Mouse (Mus musculus): ENCODE measurements at regions not wholly inside any gene's neighbourhood (a gene's known extent, or its start where the extent isn't known, plus 50 kb on each side); places are given as distances from the start of the nearest gene placed in this dataset.

DNA sequence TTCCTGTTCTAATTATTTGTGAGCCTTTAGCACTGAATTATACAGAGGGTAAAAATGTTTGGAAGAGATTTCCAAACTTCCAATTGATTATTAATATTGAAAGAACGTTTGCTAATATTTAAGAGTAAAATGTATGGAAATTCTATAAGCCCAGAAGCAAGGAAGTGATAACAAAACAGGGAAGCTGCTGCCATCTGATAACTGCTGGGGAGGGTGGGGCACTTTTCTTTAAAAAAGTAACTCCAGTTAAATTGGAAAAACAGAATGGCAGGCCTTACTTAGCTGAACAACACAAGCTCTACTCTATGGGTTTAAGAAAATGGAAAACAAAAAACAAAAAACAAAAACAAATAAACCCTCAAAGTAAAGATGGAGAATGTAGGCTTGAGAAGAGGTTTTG, 1327.7 kb downstream of the Hace1 start:
- no peak for DNase-seq (ENCODE audit: low spot score)

DNA sequence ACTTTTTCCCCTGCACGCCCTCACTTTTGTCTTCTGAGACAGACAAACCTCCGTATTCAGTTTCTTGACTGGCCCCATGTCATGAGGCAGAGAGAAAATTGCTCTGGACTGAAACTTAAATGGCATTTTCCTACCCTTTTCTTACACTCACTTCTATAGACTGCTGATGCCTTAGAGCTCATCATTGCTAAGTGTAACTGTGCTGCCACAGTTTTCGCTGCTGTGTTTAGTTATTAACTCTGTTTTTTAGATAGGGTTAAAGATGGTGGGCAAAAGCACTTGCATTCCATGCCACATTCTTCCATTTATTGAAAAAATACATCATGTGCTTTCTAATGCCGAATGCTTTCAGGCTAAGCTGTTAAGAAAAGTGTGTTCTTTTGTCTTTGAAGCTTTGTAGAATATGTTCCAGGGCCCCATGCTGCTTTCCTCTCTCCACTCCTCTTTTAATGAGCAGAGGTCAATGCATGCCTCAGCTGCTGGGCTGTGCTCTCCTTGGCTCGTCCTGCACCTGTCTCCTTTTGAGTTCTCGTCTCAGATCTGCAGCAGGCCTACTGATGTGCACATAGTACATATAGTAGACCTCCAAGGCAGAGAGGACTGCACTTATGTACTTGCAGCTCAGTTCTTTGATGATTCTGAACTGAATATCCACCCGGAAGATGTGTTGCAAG, 1345.0 kb downstream of the Hace1 start:
- peak; percentile 23 for DNase-seq (ENCODE audit: low spot score)

DNA sequence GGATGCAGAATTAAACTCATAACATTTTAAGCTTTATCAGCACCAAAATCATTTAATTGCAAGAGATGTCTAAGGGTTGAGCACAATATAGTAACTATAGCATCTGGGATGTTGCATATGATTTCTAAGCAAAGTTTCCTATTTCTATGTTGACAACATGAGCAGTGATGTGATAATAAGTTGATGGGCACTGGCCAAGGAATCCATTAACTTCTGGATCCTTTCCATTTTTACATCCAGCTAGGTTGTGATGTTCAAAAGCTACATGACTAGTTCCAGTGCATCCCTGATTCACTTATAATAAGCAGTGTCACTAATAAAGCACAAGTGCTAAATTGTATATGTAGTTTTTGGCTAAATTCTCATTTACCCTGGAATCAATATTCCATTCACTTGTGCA, 1356.7 kb downstream of the Hace1 start:
- DNase-seq (ENCODE audit: low spot score) = no peak

DNA sequence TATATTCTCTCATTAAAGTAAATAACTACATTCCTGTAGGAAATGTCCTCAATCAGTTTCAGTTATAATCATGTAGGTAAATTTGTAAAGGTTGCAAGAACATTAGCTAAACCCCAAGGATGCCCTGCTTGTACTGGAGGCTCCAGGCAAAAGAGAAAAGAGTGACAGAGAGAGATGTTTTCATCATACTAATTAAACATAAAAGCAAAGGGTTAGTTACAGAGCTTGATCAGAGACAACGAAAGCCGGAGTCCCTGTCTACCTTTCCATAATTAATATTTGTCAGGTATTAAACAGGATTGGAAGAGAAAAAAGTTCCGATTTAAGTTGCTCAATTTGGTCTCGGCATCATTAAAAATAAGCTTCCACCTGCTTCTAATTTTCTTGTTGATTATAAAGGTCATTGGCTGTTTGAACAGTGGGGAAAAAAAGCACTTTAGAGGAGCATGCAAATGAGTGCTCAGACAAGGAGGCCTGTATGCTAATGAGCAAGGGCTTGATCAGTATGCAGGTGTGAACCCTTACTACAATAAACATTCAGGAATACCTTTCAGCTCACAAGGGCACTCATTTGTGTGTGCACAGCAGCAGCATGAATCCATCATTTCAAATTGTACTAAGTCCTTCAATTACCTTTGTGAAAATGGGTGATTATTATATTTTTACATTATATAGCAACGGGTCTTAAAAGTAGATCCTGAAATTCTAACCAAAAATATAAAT, 1358.8 kb downstream of the Hace1 start:
- no peak for DNase-seq (ENCODE audit: low spot score)

DNA sequence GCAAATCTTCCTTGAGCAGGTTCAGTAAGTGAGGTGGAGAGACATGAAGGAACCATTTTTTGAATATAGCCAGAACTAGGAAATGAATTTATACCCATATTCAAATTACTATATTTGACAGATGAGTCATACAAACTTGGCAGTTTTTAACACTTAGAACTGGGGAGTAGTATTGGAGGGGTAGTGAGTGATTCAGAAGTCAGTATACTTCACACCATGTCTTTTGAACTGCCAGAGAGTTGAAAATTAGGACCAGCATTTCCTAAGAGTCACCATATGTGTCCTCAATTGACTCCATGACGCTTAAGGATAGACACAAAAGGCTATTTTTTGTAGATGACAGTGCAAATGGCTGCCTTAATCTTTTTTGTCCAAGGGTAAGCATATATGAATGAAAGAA, 1361.7 kb downstream of the Hace1 start:
- DNase-seq (ENCODE audit: low spot score) = peak; percentile 5

DNA sequence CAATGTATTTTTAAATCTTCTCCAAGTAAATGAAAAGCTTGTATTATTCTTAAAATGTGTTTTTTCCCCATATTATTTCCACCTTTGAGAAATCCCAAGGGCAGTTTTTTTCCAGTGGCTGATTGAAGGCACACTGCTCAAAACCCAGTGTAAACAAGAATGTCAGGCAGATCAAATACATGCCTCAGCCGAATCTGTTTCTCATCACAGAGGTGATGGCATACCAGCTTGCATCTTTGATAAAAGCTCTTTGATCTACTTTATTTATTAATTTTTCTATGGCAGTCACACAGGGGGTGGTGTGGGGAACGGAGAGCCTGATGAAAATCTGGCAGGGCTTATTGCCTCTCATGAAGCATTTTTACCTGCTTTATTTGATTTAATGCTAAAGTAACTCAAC, 1362.2 kb downstream of the Hace1 start:
- DNase-seq (ENCODE audit: low spot score) = peak; percentile 46

DNA sequence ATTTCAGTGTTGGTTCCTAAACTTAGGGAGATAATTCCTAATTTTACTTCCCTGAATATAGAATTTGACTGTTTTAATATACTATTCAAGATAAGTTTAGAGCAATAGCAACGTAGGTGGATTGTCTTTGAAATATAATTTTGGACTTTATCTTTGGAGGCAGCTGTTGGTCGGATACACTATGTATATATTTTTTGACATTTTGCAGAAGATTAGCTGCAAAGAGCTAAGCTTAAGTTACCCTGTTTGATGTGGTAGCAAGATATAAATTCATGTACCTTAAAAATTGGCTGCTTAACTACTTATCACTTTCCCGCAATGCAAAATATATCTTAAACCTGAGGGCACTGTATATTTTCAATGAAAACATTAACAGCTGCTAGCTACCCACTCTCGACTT, 1375.3 kb downstream of the Hace1 start:
- no peak for DNase-seq (ENCODE audit: low spot score)

DNA sequence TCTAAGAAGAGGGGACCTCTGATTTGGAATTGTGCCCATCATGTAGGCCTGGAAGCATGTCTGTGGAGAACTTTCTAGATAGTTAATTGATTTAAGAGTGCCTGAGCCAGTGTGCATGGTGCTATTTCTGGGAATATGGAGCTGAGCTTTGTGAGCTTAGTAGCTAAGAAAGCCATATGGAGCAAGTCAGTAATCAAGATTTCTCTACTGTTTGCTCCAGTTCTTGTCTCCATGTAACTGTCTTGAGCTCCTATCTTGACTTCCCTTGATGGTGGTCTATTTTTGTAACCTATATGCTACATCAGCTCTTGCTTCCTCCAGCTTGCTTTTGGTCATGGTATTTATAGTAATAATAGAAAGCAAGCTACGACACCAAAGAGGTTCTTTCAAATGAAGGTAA, 1377.1 kb downstream of the Hace1 start:
- no peak for DNase-seq (ENCODE audit: low spot score)

DNA sequence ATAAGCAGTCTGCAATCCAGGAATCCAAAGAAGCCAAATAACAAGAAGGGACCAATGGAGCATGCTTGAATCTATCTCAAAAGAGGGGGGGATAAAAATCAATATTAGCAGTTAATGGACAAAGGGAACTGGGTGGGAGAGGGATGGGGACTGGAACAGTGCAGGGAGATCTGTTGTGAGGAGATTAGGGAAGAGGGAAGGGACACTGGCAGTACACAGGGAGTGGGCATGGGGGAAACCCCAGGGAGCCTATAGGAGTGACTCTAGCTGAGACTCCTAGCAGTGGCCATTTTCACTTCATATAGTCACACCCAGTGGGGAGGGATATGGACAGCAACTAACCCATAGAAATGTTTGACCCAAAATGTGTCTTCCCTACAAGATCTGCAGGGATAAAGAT, 1402.8 kb downstream of the Hace1 start:
- DNase-seq (ENCODE audit: low spot score) = no peak

DNA sequence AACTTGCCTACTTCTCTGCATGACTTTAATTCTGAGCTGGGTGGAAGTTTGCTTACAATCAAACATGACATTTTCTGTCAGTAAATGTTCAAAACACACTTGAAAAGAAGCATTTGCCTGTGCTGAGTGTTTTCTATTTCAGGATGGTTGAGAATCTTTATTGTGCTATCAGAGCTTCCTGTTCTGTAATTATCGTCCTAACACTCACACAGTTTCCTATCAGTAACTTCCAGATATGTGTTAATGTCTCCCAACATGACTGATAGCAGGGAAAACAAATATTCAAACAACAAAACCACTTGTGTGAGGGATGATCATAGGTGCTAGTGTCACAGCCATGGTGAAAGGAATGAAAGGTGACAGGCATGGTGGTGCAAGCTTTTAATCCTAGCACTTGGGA, 1422.1 kb downstream of the Hace1 start:
- no peak for DNase-seq (ENCODE audit: low spot score)

DNA sequence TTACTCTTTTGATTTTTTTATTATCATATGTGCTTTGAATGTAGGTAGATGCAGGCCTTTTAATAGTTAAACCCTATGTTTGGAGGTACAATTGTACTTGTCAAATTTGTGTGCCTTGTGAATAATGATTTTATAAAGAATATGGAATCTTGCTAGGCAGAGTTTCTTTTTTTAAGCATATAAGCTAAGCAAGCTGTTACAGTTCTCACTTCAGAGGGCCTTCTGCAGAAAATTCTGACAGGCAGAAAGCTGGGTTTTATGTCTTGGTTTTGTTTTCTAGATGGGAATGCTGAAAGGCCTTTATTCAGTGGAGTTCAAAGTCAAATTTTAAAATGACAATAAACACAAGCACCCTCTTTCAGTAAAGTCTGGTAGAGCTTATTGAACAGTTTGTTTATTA, 1451.1 kb downstream of the Hace1 start:
- no peak for DNase-seq (ENCODE audit: low spot score)

DNA sequence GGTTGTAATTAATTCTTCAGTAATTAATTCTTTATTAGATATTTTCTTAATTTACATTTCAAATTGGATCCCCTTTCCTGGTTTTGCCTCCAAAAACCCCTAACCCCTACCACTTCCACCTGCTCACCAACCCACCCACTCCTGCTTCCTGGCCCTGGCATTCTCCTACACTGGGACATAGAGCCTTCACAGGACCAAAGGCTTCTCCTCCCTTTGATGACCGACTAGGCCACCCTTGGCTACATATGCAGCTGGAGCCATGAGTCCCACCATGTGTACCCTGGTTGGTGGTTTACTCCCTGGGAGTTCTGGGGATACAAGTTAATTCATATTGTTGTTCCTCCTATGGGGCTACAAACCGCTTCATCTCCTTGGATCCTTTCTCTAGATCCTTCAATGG, 1477.0 kb downstream of the Hace1 start:
- DNase-seq (ENCODE audit: low spot score) = no peak

DNA sequence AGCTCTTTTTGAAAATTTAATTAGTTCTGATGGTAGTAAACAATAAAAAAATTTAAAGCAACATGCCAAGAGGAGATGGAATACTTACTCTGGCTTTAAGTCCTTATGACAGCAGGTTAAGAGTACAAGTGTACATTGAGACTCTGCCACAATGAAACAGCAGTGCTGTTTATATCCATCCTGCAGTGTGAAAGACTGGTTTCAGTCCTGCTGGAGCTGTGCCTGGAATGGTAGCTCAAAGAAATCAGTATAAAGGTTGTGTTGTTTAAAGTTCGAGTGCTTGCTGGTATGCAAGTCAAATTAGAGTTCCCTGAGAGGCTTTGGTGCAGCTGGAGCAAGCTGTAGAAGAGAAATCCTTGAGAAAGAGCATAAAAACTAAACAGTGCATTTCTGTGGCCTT, 1524.9 kb downstream of the Hace1 start:
- DNase-seq (ENCODE audit: low spot score) = no peak

Data from embryo, embryonic 10 days (tissue).